Mouse (Mus musculus) heart, embryonic 16.5 days (tissue): ENCODE measurements around the gene Ccm2. TPM values are rescaled to one million over a fixed set of nuclear protein-coding genes. Genes with fewer than 3 reads are reported as not detected.

Experiments
- ATAC-seq: fragments of 200-750 bp; cut with Nextera tagmentation; replicated peaks from 2 replicates; pipeline ENCODE4 v1.8.0; 2017; ENCODE audit warnings: moderate number of reproducible peaks; ENCODE audit not compliant: insufficient read depth, low FRiP score; ENCODE audit errors: extremely low read depth
- H3K27ac ChIP-seq: fragments of 300-500 bp; sonication (generic); 2 replicates; pipeline ENCODE4 v1.5.1; 2014; ENCODE audit warnings: mild to moderate bottlenecking, low read length, control low read depth, moderate library complexity
- H3K27me3 ChIP-seq: fragments of 300-500 bp; sonication (generic); 2 replicates; pipeline ENCODE4 v1.6.1; 2014; ENCODE audit warnings: low read length, mixed read lengths; ENCODE audit not compliant: control insufficient read depth, insufficient read depth
- H3K36me3 ChIP-seq: fragments of 300-500 bp; sonication (generic); 2 replicates; pipeline ENCODE4 v1.6.1; 2014; ENCODE audit not compliant: control insufficient read depth, insufficient read depth
- H3K4me1 ChIP-seq: fragments of 300-500 bp; sonication (generic); 2 replicates; pipeline ENCODE4 v1.6.1; 2014; ENCODE audit warnings: low read length, mixed read lengths; ENCODE audit not compliant: control insufficient read depth, insufficient read depth
- H3K4me2 ChIP-seq: fragments of 300-500 bp; sonication (generic); 2 replicates; pipeline ENCODE4 v1.6.1; 2014; ENCODE audit warnings: low read depth, mild to moderate bottlenecking, control low read depth, low read length
- H3K4me3 ChIP-seq: fragments of 300-500 bp; sonication (generic); 2 replicates; pipeline ENCODE4 v1.5.1; 2014; ENCODE audit warnings: mild to moderate bottlenecking, control low read depth, low read length
- H3K9ac ChIP-seq: fragments of 300-500 bp; sonication (generic); 2 replicates; pipeline ENCODE4 v1.6.1; 2014; ENCODE audit warnings: low read length, control low read depth
- H3K9me3 ChIP-seq: fragments of 300-500 bp; sonication (generic); replicated peaks from 2 replicates; pipeline ENCODE4 v1.6.1; 2016; ENCODE audit warnings: low read length; ENCODE audit not compliant: control insufficient read depth
- WGBS: fragments of 180-500 bp; shearing (Covaris S2); extraction: QIAGEN DNeasy Blood & Tissue Kit; methylation state at CpG from one replicate; pipeline ENCODE4 v1.1.7; 2014; 5-methylcytosine and 5-hydroxymethylcytosine counted together
- polyA plus RNA-seq: library from polyadenylated mRNA; unstranded; fragments of >200 nt; fragmentation: Nextera tagmentation; extraction: Ambion mirVana; gene quantifications from 2 replicates; pipeline ENCODE4 v1.2.1, GENCODE M21; 2015

Gene Ccm2
- polyA plus RNA-seq, 1 experiment from 2014 or later, result 58.7 TPM

- ATAC-seq, result no peak
- H3K27me3 ChIP-seq, result peaks cover 11% of the 10 kb centered on the region
- H3K36me3 ChIP-seq, result peaks cover 41% of the 10 kb centered on the region
- 83% methylated on average over 3 of the region's 3 CpGs for WGBS
- no peak overlapping the region for H3K4me2 ChIP-seq
- no peaks in the 10 kb centered on the region for H3K9me3 ChIP-seq
- H3K4me1 ChIP-seq, result peaks cover 24% of the 10 kb centered on the region
- H3K4me3 ChIP-seq, result no peak overlapping the region
- no peak overlapping the region for H3K27ac ChIP-seq
- H3K9ac ChIP-seq, result no peak overlapping the region
Observed at GRCm38 (mm10) chr11:6596616-6597015, 49.9 kb downstream of the Ccm2 start.

GRCm38 (mm10) chr11:6597523-6597922 lies 50.8 kb downstream of the Ccm2 start:
- no peak overlapping the region for H3K9ac ChIP-seq
- H3K9me3 ChIP-seq, result no peaks in the 10 kb centered on the region
- H3K4me3 ChIP-seq, result no peak overlapping the region
- no peak for ATAC-seq
- WGBS, result 67% methylated on average over 7 of the region's 7 CpGs
- H3K27me3 ChIP-seq, result peaks cover 20% of the 10 kb centered on the region
- H3K4me2 ChIP-seq, result no peak overlapping the region
- H3K4me1 ChIP-seq, result peaks cover 24% of the 10 kb centered on the region
- H3K27ac ChIP-seq, result no peak overlapping the region
- peaks cover 37% of the 10 kb centered on the region for H3K36me3 ChIP-seq

GRCm38 (mm10) chr11:6598191-6598889 lies 51.7 kb downstream of the Ccm2 start:
- H3K4me1 ChIP-seq, result peaks cover 24% of the 10 kb centered on the region
- H3K27ac ChIP-seq, result no peak overlapping the region
- H3K4me2 ChIP-seq, result no peak overlapping the region
- no peaks in the 10 kb centered on the region for H3K9me3 ChIP-seq
- H3K27me3 ChIP-seq, result peaks cover 25% of the 10 kb centered on the region
- 0 out of 2 replicates have a peak overlapping the region, but pooled peaks have one; percentile 12 for H3K9ac ChIP-seq
- ATAC-seq, result no peak
- H3K4me3 ChIP-seq, result no peak overlapping the region
- H3K36me3 ChIP-seq, result peaks cover 30% of the 10 kb centered on the region
- 62% methylated on average over 19 of the region's 19 CpGs for WGBS

- no peaks in the 10 kb centered on the region for H3K9me3 ChIP-seq
- no peak overlapping the region for H3K4me3 ChIP-seq
- H3K36me3 ChIP-seq, result peaks cover 25% of the 10 kb centered on the region
- H3K9ac ChIP-seq, result no peak overlapping the region
- no peak overlapping the region for H3K27ac ChIP-seq
- H3K4me2 ChIP-seq, result no peak overlapping the region
- 36% methylated on average over 27 of the region's 27 CpGs for WGBS
- no peak for ATAC-seq
- H3K4me1 ChIP-seq, result peaks cover 29% of the 10 kb centered on the region
- H3K27me3 ChIP-seq, result peaks cover 25% of the 10 kb centered on the region
Observed at GRCm38 (mm10) chr11:6599011-6599681, 52.5 kb downstream of the Ccm2 start.

- Histone ChIP-seq H3K36me3 (peaks cover 21% of the 10 kb centered on the region), H3K27ac (no peak overlapping the region), H3K9ac (no peak overlapping the region), H3K4me1 (peaks cover 34% of the 10 kb centered on the region), H3K27me3 (peaks cover 25% of the 10 kb centered on the region), H3K4me2 (no peak overlapping the region), H3K4me3 (no peak overlapping the region), H3K9me3 (no peaks in the 10 kb centered on the region)
- ATAC-seq, result no peak
- 78% methylated on average over 6 of the region's 6 CpGs for WGBS
Observed at GRCm38 (mm10) chr11:6599831-6600230, 53.1 kb downstream of the Ccm2 start.

GRCm38 (mm10) chr11:6600284-6600944 lies 53.7 kb downstream of the Ccm2 start:
- Histone ChIP-seq H3K4me2 (no peak overlapping the region), H3K4me3 (no peak overlapping the region), H3K4me1 (peaks cover 34% of the 10 kb centered on the region), H3K9me3 (no peaks in the 10 kb centered on the region), H3K27me3 (peaks cover 30% of the 10 kb centered on the region), H3K27ac (no peak overlapping the region), H3K9ac (no peak overlapping the region), H3K36me3 (peaks cover 19% of the 10 kb centered on the region)
- ATAC-seq, result no peak
- WGBS, result 82% methylated on average over 8 of the region's 8 CpGs

- WGBS, result 73% methylated on average over 19 of the region's 20 CpGs
- H3K27me3 ChIP-seq, result peaks cover 45% of the 10 kb centered on the region
- H3K4me1 ChIP-seq, result peaks cover 35% of the 10 kb centered on the region
Observed at GRCm38 (mm10) chr11:6601649-6602480, 55.2 kb downstream of the Ccm2 start.

GRCm38 (mm10) chr11:6602662-6603061 lies 56.0 kb downstream of the Ccm2 start:
- ATAC-seq, result no peak
- WGBS, result 80% methylated on average over 9 of the region's 9 CpGs
- Histone ChIP-seq H3K4me3 (no peak overlapping the region), H3K4me1 (peaks cover 35% of the 10 kb centered on the region), H3K36me3 (no peaks in the 10 kb centered on the region), H3K9me3 (no peaks in the 10 kb centered on the region), H3K27me3 (peaks cover 46% of the 10 kb centered on the region), H3K27ac (no peak overlapping the region), H3K9ac (no peak overlapping the region), H3K4me2 (no peak overlapping the region)

More at GRCm38 (mm10) chr11:6601649-6602480, 55.2 kb downstream of the Ccm2 start:
- Histone ChIP-seq H3K36me3 (peaks cover 5% of the 10 kb centered on the region), H3K9ac (no peak overlapping the region), H3K4me2 (no peak overlapping the region), H3K4me3 (no peak overlapping the region), H3K9me3 (no peaks in the 10 kb centered on the region), H3K27ac (no peak overlapping the region)
- ATAC-seq, result no peak
